ENCODE assay signal across 8 mouse cellular contexts in the genomic region with DNA sequence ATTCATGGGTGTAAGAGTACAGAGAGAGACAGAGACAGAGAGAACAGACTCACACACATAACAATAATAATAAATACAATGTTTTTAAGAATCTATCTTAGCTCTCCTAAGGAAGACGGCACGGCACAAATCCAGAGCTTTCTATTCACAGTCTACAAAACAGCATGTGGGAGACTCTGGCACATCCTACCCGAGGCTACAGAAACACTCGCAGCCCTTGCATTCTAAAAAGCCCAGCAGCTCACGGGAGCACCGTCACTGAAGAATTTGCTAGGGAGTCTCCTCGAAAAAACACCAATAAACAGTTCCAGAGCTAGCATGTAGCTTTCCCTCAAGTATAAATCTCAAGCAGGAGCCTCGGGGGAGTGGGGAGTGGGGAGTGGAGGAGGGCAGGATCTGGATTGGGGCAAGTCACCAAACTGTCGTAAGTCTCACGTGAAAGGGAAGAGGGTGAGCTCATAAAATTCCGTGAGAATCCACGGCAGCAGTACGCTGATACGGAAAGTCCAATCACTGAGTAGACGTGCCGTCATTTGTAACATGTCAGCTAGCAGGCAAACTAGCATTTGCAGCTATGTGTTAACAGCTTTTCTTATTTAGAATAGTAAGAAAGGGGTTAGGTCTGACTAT.
DNase-seq lines count a peak whose midpoint lies in the region; ATAC-seq and TF ChIP-seq lines count a peak whose summit lies in the region.

No protein-coding gene starts in this region.

- no peak for TF ChIP-seq POLR2A in olfactory bulb, adult 2 months (IDR thresholded peaks at IDR 0.05; ENCODE audit: insufficient read depth, low read depth, low read length)

- no peak overlapping the region for H3K27ac ChIP-seq in kidney, embryonic 15.5 days
- peak overlapping the region; percentile 48; the same call in 1 of the 2 replicates for H3K27ac ChIP-seq in hindbrain, postnatal 0 days
- peak overlapping the region; percentile 29; the same call in 1 of the 2 replicates for H3K27ac ChIP-seq in olfactory bulb, adult 2 months (ENCODE audit: insufficient read depth, low read depth, low read length)

- no peak for TF ChIP-seq CTCF in hindbrain, postnatal 0 days (IDR thresholded peaks at IDR 0.05; ENCODE audit: low read depth)
- no peak for TF ChIP-seq CTCF in olfactory bulb, adult 2 months (IDR thresholded peaks at IDR 0.05; ENCODE audit: insufficient read depth, low read depth, low read length)

- DNase-seq in adrenal gland, postnatal 14 days, result peak; percentile 5
- no peak for DNase-seq in adrenal gland, adult 8-10 months
- DNase-seq in kidney, adult 8-10 months, result no peak
- DNase-seq in hindbrain, postnatal 0 days (ENCODE audit: low spot score), result peak; percentile 54
- DNase-seq in spleen, postnatal 4 days (ENCODE audit: low spot score in 2 of 2), result no peak
- DNase-seq in ovary, postnatal 36 days (ENCODE audit: low spot score), result no peak

- peak; percentile 41; the same call in 1 of the 2 replicates for ATAC-seq in kidney, embryonic 15.5 days (replicated peaks; ENCODE audit: low FRiP score)
- ATAC-seq in hindbrain, postnatal 0 days, result peak; percentile 19; the same call in 1 of the 2 replicates

- H3K9ac ChIP-seq in kidney, embryonic 15.5 days, result no peak overlapping the region
- H3K9ac ChIP-seq in hindbrain, postnatal 0 days (replicated peaks; ENCODE audit: low read length), result no peak overlapping the region

- H3K9me3 ChIP-seq in kidney, embryonic 15.5 days (replicated peaks), result no peaks in the 10 kb centered on the region
- no peaks in the 10 kb centered on the region for H3K9me3 ChIP-seq in hindbrain, postnatal 0 days (ENCODE audit: low read length)

- H3K4me1 ChIP-seq in kidney, embryonic 15.5 days, result no peaks in the 10 kb centered on the region
- peaks cover 23% of the 10 kb centered on the region for H3K4me1 ChIP-seq in hindbrain, postnatal 0 days (ENCODE audit: insufficient read depth, low read length)
- peaks cover 24% of the 10 kb centered on the region for H3K4me1 ChIP-seq in olfactory bulb, adult 2 months (ENCODE audit: control insufficient read depth, insufficient read depth, low read length)

- H3K27me3 ChIP-seq in kidney, embryonic 15.5 days, result no peaks in the 10 kb centered on the region
- no peaks in the 10 kb centered on the region for H3K27me3 ChIP-seq in hindbrain, postnatal 0 days (ENCODE audit: insufficient read depth, low read length)

- H3K4me2 ChIP-seq in kidney, embryonic 15.5 days, result peak overlapping the region; percentile 52
- peak overlapping the region; percentile 38 for H3K4me2 ChIP-seq in hindbrain, postnatal 0 days (ENCODE audit: low read depth, low read length)

- 26% methylated on average over 16 of the region's 16 CpGs for WGBS in kidney, embryonic 15.5 days
- 18% methylated on average over 16 of the region's 16 CpGs for WGBS in hindbrain, postnatal 0 days
- WGBS in olfactory bulb, adult 2 months, result 17% methylated on average over 16 of the region's 16 CpGs

- no peaks in the 10 kb centered on the region for H3K36me3 ChIP-seq in kidney, embryonic 15.5 days
- H3K36me3 ChIP-seq in hindbrain, postnatal 0 days (ENCODE audit: insufficient read depth, low read length), result no peaks in the 10 kb centered on the region

- H3K4me3 ChIP-seq in kidney, embryonic 15.5 days (replicated peaks), result 0 out of 2 replicates have a peak overlapping the region, but pooled peaks have one; percentile 4
- H3K4me3 ChIP-seq in hindbrain, postnatal 0 days (ENCODE audit: low read length), result no peak overlapping the region
- H3K4me3 ChIP-seq in olfactory bulb, adult 2 months (ENCODE audit: insufficient read depth, low read depth, low read length), result peak overlapping the region; percentile 15

Comparison
In these comparisons a context has a peak if more than half of its experiments do, and no peak if none do; other contexts are left out.
1. DNase-seq: peak in adrenal gland, postnatal 14 days (single experiment) and hindbrain, postnatal 0 days (single experiment); none in adrenal gland, adult 8-10 months (single experiment), kidney, adult 8-10 months (0 of 2), spleen, postnatal 4 days (0 of 2) and ovary, postnatal 36 days (single experiment).